Mouse (Mus musculus) gastrocnemius, adult 18-20 months (tissue): ENCODE measurements around the gene Ccs. TPM values are rescaled to one million over a fixed set of nuclear protein-coding genes. Genes with fewer than 3 reads are reported as not detected.
"Not testable (repeated sequence)": the region's sequence is repeated elsewhere in the genome, so short reads cannot be mapped to it uniquely, and the experiment has no call there.

Experiments used
- DNase-seq: peaks from one replicate; pipeline ENCODE4 v3.0.0; 2021; ENCODE audit warnings: low spot score
- total RNA-seq, 2 experiments: library from RNA; stranded (reverse); gene quantifications; 2 replicates each; pipeline ENCODE4 v1.2.3; 2021

The Ccs gene
- total RNA-seq, 2 experiments from 2014 or later = 20.0 to 24.1 TPM

DNA sequence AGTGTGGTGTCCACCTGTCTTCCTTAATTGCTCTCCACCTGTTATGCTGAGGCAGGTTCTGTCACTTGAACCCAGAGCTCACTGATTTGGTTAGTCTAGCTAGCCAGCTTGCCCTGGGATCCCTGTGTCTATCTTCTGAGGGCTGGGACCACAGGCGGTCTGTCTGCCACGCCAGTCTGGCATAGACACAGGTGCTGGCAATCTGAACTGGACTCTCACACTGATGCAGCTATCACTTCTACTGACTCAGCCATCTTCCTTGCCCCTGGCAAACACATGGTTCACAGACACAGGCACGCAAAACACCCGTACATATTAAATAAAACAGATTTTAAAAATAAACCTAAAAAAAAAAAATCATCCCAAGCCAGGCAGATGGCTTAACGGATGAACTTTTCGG, 2.1 kb downstream of the Ccs start:
- DNase-seq = no peak

DNA sequence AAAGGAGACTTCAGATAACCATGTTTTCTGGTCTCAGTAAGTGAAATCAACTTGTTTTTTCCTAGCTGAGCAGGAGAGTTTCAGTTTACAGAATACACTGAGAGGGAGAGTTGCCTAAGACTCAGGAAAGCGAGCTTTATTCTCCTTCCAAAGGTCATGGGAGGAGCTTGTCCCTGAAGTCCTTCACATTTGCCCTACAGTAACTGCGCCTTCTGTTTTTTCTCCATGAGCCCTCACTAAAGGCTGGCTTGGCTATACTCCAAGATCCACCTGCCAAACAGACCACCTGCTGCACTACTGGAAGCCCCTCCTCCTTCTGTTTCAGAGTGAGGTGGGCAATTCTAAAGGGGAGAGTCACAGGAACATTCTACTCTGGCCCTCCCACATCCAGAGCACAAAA, 3.0 kb downstream of the Ccs start:
- DNase-seq = no peak

DNA sequence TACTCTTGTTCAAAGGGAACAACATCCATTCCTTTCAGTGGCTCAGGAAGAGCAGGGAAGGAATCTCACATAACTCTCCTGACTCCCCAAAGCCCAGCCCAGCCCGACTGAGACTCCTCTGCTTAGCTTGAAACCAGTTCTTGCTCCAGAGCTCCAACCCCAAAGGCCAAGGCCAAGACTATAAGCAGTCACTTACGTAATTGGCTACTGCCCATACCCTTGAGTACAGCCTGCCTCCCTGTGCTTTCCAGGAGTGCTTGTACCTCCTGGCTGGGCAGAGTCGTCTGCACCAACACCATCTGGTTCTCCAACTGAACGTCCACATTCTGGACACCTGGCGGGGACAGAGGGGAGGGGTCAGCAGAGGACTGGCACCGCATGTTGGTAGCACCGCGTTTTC, 5.2 kb downstream of the Ccs start:
- peak; percentile 66 for DNase-seq

DNA sequence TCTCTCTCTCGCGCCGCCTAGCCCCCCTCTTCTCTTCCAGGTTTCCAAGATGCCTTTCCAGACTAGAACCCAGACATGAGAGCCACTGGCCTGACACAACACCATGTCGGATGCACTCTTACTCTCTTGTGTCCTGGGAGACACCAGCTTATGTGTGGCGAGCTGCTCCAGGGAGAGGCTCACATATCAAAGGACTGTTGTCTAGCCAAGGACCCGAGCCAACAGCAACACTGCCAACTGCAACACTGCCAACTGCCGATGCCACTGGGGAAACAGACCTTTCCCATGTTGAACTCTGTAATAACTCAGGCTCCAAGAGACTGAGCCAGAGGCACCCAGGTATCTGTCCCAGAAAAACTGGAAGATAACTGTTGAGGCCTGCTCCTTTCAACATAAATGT, 10.0 kb downstream of the Ccs start:
- peak; percentile 88 for DNase-seq

DNA sequence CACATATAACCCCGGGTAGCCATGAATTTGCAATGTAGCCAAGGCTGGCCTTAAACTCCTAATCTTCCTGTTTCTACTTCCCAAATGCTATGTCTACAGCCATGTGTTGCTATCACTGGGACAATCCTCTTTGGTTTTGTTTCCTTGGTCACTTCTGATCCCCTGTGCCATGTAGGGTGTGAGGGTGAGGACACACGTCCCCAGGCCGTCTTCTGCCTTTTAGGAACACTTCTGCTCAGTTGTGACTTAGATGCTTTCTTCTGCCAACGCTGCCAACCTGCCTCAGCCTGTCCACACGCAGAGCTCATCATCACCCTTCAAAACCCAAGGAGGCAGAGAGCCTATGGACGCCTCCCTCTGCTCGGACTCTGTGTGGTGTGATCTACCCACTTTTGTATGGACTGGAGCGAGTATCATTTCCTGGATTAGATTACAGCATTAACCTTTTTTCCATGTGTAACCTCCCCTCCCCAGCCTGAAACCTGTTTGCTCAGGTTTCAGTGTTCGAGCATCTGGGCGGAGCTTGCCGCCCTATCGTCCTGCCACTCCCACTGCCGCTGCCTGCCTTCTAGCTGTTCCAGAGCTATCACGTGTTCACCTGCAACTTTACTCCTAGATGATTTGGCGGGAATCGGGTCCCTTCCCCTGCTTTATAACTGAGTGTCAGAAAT, 10.6 kb downstream of the Ccs start:
- no peak for DNase-seq

DNA sequence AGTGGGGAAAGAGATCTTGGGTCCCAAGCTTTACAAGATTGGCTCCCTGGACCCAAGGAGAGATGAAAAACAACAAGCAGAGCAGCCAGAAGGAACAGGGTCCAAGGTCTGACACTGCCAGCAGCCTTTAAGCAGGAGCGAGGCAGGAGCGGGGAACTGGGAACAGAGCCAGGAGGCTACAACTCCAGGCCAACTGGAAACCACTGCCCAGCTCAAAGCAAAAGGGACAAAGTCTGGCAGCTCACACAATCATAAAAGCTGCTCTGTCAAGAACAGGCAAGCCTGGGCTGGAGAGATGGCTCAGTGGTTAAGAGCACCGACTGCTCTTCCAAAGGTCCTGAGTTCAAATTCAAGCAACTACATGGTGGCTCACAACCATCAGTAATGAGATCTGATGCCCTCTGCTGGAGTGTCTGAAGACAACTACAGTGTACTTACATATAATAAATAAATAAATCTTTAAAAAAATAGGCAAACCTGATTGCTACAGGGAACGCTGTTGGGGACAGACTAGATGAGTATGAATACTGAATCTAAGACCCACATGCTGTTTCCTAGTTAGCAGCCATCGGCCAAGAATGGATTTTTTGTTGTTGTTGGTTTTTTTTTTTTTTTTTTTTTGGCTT, 18.3 kb downstream of the Ccs start:
- peak; percentile 87 for DNase-seq

DNA sequence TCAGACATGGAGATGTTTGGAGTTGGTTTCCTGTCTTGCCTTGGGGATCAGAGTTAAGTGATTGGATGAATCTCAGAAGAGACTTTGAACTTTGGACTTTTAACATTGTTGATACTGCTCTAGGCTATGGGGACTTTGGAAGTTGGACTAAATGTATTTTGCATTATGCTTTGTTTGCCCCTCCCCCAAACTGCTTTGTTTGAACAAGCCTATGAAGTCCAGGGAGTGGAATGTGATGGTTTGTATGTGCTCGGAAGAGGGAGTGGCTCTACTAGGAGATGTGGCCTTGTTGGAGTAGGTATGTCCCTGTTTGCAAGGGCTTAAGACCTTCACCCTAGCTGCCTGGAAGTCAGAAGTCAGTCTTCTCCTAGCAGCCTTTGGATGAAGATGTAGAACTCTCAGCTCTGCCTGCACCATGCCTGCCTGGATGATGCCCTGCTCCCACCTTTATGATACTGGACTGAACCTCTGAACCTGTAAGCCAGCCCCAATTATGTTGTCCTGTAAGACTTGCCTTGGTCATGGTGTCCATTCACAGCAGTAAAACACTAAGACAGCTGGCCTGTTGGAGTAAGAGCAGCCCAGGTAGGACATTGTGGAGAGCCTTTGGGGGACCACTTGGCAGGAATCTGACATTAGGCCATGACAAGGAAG, 21.8 kb downstream of the Ccs start:
- no peak for DNase-seq

DNA sequence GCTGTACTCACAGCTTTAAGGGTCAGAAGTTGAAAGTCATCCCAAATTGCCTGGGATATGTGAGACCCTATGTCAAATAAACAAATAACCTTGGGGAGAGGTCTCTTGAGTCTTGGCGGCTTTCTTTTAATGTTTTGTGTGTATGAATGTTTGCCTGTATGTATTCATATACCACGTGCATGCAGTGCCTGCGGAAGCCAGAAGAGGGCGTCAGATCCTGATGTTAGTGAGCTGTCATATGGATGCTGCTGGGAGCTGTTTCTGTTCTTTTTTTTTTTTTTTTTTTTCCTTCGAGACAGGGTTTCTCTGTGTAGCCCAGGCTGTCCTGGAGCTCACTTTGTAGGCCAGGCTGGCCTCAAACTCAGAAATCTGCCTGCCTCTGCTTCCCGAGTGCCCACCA, 26.1 kb downstream of the Ccs start:
- no peak for DNase-seq

DNA sequence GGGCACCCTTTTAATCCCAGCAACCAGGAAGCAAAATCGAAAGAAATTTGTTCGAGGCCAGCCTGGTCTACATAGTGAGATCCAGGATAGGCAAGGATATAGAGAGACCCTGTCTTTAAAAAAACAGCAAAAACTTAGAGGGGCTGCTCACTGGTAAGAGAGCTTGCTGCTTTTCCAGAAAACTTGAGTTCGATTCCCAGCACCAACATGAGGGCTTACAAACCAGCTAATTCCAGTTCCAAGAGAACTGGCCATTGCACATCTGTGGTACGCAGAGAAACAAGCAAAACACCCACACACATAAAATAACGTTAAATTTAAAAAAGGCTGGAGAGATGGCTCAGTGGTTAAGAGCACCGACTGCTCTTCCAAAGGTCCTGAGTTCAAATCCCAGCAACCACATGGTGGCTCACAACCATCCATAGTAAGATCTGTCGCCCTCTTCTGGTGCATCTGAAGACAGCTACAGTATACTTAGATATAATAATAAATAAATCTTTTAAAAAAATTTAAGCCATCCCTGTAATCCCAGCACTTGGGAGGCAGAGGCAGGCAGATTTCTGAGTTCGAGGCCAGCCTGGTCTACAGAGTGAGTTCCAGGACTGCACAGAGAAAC, 26.7 kb downstream of the Ccs start:
- not testable (repeated sequence) for DNase-seq

DNA sequence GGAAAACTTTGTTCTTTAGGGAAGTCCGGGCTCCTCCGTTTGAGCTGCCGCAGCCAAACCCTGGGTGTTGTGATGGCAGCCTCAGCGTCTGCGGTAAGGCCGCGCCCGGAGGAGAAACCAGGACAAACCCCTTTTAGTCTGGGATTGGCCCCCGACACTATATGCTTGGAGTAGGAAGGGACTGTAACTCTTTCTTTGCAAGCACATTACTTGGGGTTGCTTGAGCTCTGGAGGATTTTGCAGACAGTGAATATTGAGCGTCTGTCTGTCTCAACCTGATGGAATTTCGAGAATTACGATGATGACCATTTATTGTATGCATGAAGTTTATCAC, 27.3 kb downstream of the Ccs start:
- no peak for DNase-seq

DNA sequence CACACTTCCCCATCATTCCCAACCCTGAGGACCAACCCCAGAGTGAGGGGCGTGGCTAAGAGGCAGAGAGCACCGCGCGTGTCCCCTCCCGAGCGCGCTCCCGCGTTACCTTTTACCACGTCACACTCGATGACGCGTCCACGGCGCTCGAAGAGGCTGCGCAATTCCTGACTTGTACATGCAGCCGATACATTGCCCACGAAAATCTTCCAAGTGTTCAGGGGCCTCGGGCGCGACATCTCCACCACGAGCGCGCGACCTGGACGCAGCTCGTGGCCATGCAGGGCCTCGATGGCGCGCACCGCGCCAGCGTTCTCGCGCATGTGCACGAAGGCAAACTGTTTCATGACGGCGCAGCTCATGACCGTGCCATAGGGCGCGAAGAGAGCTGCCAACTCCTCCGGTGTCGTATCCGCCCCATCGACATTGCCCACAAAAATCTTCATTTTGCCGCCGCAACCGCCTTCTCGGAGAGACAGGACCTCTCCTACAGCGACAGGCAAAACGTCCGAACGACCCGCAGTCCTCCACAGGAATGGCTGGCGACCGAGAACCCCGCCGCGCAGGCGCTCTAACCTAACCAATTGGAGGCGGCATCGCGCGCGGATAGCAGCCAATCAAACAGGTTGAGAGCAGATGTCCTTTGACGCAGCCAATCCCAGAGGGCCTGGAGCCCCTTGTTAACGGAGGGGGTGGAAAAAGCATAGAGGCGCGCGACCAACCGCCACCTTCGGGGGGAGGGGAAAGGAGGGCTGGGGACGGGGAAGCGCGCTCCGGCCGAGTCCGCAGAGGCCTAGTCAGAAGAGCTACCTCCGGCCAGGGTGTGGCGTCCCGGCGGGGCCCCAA, 27.8 kb downstream of the Ccs start, which contains the start of the genes Gm21992 and Rbm14:
TSS of gene Gm21992 (minus strand) at position 550 of the 846 bp plus-strand sequence.
TSS of gene Rbm14 (minus strand) at position 572 of the 846 bp plus-strand sequence.
- DNase-seq = peak; percentile 98

DNA sequence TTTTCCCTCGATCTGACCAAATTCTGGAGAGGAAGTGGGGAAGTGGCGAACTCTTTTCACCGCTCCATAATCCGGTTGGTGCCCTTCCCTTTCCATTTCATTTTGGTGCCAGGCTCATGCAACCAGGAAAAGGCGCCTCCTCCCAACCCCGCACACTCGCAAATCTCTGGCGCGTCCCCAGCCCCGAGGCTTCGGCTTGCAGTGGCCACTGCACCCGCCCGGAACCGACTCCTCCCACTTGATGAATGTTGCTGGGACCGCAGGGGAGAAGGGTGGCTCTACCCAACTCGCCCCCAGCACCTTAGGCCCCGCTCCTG, 28.4 kb downstream of the Ccs start:
- DNase-seq = no peak

DNA sequence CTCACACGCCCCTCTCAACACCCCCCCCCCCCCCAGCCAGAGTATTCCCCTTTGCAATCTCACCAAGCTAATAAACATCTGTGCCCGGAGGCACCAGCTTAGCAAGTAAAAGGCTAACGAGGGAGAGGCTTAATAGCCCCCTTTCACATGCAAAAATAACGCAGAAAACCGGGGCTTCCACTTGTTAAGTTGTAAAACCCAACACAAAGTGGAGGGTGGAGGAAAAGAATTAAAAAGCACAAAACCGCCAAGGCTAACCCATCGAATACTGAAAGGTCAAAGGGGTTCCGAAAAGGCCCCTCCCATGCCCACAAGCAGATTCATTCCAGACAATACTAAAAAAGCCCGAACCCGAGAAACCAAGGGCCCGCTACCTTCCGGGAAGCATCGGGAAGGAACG, 28.8 kb downstream of the Ccs start:
- no peak for DNase-seq

DNA sequence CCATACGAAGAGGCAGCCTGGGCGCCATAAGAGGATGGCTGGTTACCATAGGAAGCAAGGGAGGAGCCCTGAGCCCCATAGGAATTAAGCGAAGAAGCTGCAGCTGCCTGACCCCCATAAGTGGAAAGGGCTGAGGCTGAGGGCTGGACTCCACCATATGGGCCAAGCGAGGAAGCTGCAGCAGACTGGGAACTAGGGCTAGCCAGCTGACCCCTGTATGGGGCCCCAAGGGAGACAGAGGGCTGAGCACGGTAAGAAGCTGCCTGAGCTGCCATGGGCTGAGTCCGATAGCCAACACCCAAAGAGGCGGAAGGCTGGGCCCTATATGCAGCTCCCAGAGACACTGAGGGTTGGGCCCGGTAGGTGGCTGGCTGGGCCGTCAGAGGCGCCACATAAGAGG, 35.8 kb downstream of the Ccs start:
- DNase-seq = no peak

DNA sequence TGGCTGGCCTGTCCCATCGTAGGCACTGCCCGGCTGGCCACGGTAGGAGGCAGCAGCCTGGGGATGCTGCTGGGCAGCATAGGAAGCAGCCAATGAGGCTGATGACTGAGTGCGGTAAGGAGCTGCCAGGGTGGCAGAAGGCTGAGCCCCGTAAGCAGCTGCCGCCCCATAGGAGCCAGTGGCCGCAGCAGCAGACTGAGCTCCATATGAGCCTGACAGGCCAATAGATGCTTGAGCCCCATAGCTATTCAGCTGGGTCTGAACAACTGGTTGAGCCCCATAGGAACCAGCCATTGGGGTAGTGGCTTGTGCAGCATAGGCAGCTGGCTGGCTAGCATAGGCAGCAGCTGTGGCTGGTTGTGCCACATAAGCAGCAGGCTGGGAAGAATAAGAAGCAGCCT, 36.4 kb downstream of the Ccs start:
- DNase-seq = no peak

DNA sequence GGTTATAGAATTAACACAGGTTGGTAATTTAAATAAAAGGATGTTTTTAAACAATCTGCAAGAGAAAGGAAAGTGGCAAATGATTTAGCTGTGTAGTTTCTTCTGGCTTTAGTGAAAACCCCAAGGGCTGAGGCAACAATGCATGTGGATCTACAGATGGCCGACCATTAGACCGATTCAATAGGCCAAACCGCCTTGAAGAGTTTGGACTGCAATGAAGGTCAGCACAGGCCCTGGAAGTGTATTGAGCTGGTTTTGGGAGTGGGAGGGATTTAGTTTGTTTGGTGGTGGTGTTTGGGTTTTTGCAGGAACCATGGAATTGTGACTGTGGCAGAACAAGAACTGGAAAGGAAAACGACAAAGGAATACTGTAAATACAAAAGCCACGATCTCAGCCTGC, 40.0 kb downstream of the Ccs start:
- DNase-seq = no peak

DNA sequence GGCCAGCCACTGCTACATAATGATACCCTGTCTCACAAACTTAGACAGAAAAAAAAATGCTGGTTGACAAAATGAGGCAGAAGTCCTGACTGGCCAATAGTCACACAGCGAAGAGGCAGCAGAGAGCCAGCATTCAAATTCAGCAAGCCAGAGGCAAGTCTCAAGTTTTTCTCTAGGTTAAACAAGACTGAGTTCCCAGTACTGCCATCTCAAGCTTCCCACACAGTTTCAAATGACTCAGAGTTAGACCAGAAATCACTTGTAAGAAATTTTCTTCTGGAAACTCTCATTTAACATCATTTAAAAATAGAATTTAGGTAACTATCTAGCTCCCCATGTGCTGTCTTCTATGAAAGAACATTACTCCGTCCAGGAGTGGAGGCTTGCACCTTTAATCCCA, 41.3 kb downstream of the Ccs start:
- no peak for DNase-seq

DNA sequence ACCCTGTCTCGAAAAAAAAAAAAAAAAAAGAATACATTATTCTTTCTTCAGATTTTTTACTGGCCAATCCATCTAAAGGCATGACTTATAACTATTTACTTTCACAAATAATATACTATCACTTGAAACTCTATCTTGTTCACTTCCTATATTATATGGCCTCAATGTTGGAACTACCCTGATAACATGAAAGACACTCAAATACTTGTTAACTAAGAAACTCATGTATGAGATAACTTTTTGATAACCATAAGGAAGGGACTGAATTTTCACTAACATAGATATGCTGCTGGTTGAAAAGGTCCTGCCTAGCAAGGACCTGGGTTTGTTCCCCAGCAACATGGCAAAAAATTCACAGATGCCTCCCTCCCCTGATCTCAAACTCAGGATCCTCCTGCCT, 43.2 kb downstream of the Ccs start:
- DNase-seq = no peak

DNA sequence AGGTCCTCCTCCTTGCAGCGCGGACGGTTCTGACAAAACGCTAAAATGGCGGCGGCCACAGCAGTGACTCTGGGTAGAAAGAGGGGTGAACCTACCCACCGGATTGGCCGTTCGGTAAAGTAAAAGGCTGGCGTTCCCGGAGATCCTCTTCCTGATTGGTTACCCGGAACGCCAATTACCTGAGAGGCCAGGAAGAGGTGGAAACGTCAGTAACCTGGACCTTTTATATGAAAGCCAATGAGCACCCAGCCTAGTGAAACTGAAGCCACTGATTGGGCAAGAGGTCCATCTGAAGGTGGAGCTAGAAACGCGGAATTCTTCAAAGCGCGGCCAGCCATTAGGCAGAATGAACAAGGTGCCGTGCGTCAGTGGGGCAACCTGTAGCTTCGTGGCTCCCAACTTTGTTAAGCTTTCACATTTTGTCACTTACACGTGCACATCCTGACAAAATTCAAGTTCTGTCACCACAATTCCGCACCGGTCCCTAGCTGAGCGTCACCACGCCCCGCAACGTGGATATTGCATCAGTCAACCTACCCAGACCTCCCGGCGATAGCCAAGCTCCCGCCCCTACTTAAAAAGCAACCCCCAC, 45.2 kb downstream of the Ccs start, which contains the start of gene Rbm4:
TSS of gene Rbm4 (minus strand) at position 71 of the 592 bp plus-strand sequence.
- DNase-seq = peak; percentile 99

DNA sequence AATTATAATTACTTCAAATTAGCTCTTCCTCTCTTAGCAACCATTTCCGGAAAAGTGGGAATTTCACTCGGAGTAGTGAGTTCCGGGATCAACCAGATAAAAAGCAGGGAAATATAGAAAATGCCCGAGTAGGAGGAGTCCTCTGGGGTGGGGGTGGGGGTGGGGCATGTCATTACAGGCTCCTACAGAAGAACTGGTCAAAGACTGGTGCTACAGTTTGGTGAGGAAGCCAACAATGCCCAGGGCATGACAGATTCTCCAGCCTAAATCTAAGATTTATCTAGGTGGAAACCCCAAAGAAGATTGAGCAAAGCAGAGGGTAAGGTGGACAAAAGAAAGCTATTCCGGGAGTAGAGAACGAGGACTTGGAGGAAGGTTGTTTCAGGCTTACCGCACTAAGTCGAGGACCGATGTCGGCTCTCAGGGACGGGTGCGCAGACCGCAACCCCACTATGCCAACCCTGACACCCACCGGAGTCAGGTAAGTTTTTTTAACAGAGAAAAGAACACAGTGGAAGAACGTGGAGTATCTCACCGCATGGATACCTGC, 45.8 kb downstream of the Ccs start:
- no peak for DNase-seq

DNA sequence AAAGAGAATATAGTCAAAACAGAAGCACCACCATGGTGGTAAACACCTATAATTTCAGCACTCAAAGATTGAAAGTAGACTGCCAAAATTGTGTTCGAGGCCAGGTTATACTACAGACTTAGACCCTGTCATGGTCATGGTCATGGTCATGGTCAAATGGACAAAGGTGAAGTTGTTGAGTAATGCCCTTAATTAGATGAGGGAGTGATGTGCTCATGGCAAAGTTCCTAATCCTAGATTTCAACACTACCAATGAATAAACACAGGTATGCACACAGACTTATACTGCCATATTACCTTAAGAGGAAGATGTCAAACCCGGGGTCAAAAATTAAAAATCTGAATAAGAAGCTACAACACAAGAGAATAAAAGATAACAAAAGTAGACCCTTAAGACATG, 52.8 kb downstream of the Ccs start:
- no peak for DNase-seq
